Mouse (Mus musculus): ENCODE measurements around the gene Xlr5a. TPM values are rescaled to one million over a fixed set of nuclear protein-coding genes. Genes with fewer than 3 reads are reported as not detected.

The Xlr5a gene
- 0.19 TPM in 1 of 2 replicates, not detected in the other for polyA plus RNA-seq (2015; fragmentation: Nextera tagmentation; extraction: Ambion mirVana)

DNA sequence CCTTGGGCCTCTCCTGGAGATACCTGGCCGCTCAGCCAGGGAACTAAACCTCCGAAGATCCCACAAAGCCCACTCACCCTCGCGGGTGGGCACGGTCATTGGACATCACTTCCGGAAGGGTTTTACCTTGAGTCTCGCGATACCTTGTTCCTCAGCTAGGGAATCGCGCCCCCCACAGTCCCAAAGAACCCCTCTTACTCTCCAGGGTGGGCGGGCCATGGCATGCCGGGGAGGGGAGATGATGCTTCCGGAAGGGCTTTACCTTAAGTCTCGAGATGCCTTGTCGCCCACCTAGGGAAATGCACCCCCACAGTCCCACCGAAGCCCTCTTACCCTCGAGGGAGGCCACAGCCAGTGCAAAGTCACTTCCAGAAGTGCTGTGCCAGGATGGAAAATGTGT, at the start of gene Xlr5a, which contains the start of gene Xlr5c:
TSS of gene Xlr5a (minus strand) at position 101 of the 400 bp plus-strand sequence.
TSS of gene Xlr5c (minus strand) at position 101 of the 400 bp plus-strand sequence.

DNA sequence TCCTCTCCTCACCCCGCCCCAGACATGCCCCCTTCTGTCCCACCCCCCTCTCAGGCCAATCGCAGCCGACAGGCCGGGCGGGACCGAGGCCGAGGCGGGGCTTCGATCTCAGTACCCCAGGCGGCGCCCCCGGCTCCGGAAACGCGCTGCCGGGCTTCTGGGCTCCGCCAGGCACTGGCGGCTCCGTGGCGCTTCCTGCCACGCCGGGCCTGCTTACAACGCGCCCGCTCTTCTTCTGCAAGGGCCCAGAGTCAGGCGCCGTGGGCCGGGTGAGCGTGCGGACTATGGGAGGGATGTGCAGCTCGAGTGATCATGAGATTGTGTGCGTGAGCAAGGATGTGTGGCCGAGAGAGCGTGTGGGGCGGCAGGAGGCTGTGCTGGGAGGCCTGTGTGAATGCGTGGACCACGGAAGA, 49.7 kb upstream of the Xlr5a start, which contains the start of gene Zfp275:
TSS of gene Zfp275 (plus strand) at position 139 of the 413 bp plus-strand sequence.

DNA sequence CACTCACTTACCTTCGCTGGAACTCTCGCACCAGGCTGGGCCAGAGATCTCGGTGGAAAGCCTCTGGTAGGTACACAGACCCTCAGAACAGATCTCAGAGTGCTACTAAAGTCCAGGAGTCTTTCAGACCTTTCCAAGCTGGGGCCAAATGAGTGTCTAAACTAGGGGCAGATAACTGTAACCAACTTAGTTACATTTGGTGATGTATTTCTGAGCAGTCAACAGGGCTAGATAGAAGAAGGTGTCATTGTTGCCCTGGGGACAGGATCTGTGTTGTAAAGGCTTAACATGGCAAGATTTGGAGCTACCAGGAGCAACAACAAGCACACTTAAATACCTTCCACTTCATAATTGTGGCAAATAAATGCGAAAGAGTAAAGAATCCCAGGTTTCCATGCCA, 44.0 kb upstream of the Xlr5a start, which contains the start of gene Gm45015:
TSS of gene Gm45015 (minus strand) at position 101 of the 400 bp plus-strand sequence.

DNA sequence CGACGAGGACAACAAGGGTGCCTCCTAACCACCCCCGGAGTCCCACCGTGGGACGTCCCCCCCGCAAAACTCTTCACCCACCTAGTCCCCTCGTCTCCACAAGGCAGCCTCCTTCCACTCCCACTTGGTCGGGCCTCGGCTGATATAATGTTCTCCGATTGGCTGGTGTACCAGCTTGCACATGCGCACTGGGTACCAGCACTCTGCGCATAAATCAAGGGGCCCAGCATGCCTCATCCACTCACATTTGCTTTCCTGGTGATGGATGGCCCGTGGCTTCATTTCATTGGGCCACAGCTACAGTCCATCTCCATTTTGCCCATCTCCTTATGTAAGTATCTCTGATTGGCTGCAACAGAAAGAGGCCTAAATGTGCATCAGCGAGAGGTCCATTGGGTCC, 27.5 kb downstream of the Xlr5a start, which contains the start of gene Xlr3c:
TSS of gene Xlr3c (minus strand) at position 121 of the 400 bp plus-strand sequence.

DNA sequence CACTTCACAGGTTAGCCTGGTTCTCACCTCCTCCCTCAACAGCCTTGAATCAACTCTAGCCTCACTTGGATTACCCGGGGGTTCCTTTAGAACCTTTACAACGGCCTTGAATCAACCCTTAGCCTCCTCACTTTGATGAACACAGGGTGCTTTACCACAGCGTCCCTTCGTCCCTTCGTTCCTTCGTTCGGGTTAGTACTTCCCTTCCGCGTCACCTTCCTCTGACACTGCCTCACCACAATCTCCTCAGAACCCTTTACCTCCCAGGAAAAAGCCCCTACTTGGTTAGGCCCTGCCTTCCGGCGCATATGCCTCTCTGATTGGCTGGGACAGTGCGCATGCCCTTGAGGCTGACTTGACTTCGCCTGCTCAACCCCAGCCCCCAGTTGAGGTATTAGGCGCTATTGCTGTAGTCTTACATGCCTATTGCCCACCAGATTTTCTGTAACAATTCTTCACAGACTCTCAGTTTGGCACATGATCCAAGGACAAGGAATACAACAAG, 49.9 kb downstream of the Xlr5a start, which contains the start of gene Xlr4c:
TSS of gene Xlr4c (minus strand) at position 310 of the 505 bp plus-strand sequence.

DNA sequence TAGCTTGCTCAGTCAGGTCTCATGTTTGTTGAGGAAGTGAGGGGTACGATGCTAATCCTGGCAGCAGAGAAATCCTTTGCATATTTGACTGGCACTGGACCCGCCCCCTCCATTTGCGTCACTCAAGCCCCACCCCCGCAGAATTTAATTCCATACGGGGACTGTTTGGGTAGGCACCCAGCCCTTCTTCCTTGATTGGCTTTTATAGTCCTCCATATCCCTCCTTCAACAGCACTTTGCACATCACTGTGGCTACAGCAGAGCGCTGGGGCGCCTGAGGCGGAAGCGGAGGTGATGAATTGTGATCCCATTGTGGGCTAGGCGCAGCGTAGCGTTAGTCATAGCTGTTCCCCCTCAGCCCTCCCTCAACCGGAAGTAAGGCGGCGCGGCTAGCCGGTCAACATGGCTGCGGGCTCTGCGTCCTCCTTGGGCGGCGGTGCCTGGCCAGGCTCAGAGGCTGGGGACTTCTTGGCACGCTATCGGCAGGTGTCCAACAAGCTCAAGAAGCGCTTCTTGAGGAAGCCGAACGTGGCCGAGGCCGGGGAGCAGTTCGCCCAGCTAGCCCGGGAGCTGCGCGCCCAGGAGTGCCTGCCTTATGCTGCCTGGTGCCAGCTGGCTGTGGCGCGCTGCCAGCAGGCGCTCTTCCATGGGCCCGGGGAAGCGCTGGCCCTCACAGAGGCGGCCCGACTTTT, 64.7 kb downstream of the Xlr5a start, which contains the start of gene F8a:
TSS of gene F8a (plus strand) at position 378 of the 692 bp plus-strand sequence.

DNA sequence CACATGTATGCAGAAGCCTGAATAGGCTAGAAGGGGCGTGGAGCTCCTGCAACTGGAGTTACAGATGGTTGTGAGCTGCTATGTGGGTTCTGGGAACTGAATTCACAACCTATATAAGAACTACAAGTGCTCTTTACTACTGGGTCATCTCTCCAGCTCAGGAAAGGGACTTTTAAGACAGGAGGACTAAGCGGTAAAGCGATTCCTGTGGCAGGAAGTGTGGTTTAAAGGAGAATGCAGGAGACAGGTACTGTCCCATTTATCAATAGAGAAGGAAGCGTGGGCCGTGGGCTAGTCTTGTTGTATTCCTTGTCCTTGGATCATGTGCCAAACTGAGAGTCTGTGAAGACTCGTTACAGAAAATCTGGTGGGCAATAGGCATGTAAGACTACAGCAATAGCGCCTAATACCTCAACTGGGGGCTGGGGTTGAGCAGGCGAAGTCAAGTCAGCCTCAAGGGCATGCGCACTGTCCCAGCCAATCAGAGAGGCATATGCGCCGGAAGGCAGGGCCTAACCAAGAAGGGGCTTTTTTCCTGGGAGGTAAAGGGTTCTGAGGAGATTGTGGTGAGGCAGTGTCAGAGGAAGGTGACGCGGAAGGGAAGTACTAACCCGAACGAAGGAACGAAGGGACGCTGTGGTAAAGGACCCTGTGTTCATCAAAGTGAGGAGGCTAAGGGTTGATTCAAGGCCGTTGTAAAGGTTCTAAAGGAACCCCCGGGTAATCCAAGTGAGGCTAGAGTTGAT, 78.8 kb downstream of the Xlr5a start, which contains the start of gene Xlr4b:
TSS of gene Xlr4b (plus strand) at position 515 of the 746 bp plus-strand sequence.

DNA sequence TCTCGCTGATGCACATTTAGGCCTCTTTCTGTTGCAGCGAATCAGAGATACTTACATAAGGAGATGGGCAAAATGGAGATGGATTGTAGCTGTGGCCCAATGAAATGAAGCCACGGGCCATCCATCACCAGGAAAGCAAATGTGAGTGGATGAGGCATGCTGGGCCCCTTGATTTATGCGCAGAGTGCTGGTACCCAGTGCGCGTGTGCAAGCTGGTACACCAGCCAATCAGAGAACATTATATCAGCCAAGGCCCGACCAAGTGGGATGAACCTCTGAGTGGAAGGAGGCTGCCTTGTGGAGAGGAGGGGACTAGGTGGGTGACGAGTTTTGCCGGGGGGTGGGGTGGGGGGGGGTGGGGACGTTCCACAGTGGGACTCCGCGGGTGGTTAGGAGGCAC, 100.8 kb downstream of the Xlr5a start, which contains the start of gene Xlr3b:
TSS of gene Xlr3b (plus strand) at position 274 of the 400 bp plus-strand sequence.

DNA sequence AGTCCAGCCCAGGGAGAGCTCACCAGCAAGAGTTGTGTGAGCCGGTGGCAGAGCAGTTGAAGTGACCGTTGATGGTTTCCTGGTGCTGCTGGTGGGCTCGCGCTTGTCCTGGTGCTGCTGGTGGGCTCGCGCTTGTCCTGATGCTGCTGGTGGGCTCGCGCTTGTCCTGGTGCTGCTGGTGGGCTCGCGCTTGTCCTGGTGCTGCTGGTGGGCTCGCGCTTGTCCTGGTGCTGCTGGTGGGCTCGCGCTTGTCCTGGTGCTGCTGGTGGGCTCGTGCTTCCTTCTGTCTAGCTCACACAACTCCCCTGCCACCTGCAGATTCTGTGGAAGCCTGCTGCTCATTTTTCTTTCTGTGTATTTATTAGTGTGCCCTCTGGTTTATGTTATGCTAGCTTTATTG, 115.9 kb downstream of the Xlr5a start, which contains the start of gene Spin2d:
TSS of gene Spin2d (minus strand) at position 101 of the 400 bp plus-strand sequence.

DNA sequence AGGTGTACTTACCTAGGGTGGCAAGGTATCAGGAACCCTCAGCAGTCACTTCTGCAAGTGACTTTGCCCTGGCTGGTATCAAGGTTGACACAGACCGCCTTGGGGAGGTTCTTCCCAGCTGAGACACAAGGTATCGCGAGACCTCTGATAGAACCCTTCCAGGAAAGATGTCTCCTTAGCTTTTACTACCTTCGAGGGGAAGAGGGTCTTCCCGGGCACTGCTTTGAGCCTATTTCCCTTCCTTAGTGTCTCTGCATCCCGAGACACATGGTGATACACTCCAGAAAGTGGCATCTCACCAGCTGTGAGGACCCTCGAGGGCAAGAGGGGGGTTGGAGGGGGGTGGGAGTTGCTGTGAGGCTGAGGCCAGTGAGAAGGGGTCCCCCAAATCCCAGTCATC, 143.4 kb downstream of the Xlr5a start, which contains the start of gene DXBay18:
TSS of gene DXBay18 (minus strand) at position 101 of the 400 bp plus-strand sequence.

DNA sequence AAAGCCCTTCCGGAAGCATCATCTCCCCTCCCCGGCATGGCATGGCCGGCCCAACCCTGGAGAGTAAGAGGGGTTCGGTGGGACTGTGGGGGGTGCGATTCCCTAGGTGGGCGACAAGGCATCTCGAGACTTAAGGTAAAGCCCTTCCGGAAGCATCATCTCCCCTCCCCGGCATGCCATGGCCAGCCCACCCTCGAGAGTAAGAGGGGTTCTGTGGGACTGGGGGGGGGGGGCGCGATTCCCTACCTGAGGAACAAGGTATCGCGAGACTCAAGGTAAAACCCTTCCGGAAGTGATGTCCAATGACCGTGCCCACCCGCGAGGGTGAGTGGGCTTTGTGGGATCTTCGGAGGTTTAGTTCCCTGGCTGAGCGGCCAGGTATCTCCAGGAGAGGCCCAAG, 144.3 kb downstream of the Xlr5a start, which contains the start of gene Xlr5b:
TSS of gene Xlr5b (plus strand) at position 301 of the 400 bp plus-strand sequence.

DNA sequence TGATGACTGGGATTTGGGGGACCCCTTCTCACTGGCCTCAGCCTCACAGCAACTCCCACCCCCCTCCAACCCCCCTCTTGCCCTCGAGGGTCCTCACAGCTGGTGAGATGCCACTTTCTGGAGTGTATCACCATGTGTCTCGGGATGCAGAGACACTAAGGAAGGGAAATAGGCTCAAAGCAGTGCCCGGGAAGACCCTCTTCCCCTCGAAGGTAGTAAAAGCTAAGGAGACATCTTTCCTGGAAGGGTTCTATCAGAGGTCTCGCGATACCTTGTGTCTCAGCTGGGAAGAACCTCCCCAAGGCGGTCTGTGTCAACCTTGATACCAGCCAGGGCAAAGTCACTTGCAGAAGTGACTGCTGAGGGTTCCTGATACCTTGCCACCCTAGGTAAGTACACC, 176.0 kb downstream of the Xlr5a start, which contains the start of gene Gm14685:
TSS of gene Gm14685 (plus strand) at position 301 of the 400 bp plus-strand sequence.

DNA sequence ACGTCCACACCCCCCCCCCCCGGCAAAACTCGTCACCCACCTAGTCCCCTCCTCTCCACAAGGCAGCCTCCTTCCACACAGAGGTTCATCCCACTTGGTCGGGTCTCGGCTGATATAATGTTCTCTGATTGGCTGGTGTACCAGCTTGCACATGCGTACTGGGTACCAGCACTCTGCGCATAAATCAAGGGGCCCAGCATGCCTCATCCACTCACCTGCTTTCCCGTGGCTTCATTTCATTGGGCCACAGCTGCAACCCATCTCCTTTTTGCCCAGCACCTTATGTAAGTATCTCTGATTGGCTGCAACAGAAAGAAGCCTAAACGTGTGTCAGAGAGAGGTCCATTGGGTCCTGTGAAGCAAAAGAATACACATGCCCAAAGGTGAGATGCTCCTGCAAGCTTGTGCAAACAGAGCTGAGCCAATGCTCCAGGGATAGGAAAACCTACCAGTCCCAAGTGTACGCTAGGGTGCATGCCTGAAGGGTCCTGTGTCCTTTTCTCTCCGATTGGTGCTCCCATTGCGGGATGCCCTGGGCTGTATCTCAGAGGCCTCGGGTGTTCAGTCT, 195.8 kb downstream of the Xlr5a start, which contains the start of gene Xlr3a:
TSS of gene Xlr3a (minus strand) at position 155 of the 568 bp plus-strand sequence.

DNA sequence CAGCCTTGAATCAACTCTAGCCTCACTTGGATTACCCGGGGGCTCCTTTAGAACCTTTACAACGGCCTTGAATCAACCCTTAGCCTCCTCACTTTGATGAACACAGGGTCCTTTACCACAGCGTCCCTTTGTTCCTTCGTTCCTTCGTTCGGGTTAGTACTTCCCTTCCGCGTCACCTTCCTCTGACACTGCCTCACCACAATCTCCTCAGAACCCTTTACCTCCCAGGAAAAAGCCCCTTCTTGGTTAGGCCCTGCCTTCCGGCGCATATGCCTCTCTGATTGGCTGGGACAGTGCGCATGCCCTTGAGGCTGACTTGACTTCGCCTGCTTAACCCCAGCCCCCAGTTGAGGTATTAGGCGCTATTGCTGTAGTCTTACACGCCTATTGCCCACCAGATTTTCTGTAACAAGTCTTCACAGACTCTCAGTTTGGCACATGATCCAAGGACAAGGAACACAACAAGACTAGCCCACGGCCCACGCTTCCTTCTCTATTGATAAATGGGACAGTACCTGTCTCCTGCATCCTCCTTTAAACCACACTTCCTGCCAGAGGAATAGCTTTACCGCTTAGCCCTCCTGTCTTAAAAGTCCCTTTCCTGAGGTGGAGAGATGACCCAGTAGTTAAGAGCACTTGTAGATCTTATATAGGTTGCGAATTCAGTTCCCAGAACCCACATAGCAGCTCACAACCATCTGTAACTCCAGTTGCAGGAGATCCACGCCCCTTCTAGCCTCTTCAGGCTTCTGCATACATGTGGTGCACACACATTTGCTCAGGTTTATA, 210.3 kb downstream of the Xlr5a start, which contains the start of gene Xlr4a:
TSS of gene Xlr4a (minus strand) at position 212 of the 789 bp plus-strand sequence.

DNA sequence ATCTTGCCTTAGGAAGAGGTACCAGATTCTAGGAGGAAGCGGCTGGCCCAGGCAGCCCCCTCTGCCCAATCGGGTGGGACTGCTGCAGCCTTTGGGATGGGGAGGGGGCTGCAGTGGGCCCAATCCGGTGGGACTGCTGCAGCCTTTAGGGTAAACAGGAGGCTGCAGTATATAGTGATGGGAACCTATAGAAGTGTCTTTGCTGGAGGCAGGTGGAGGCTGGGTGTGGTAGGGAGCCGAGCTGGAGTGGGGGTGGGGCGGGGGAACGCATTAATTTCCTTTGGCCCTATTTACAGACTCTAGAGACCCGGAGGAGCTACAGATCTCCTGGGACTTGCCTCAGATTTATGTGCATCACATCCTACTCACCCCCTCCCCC, 228.4 kb downstream of the Xlr5a start, which contains the start of gene Pnma3:
TSS of gene Pnma3 (plus strand) at position 373 of the 379 bp plus-strand sequence.

Other genes with a start within 250 kb of the Xlr5a start
- 0.46 and 0.48 TPM in 2 replicates for gene Pnma3, start 228.2 kb downstream of the Xlr5a start, polyA plus RNA-seq (2015; fragmentation: Nextera tagmentation; extraction: Ambion mirVana)
- gene Xlr4a, start 210.5 kb downstream of the Xlr5a start, polyA plus RNA-seq (2015; fragmentation: Nextera tagmentation; extraction: Ambion mirVana), result 1.5 and 1.6 TPM in 2 replicates
- 1.9 and 3.3 TPM in 2 replicates for gene Xlr3a, start 195.9 kb downstream of the Xlr5a start, polyA plus RNA-seq (2015; fragmentation: Nextera tagmentation; extraction: Ambion mirVana)
- gene Gm14685, start 175.9 kb downstream of the Xlr5a start, polyA plus RNA-seq (2015; fragmentation: Nextera tagmentation; extraction: Ambion mirVana), result 0.06 and 0.09 TPM in 2 replicates
- not detected in 2 replicates for gene Xlr5b, start 144.2 kb downstream of the Xlr5a start, polyA plus RNA-seq (2015; fragmentation: Nextera tagmentation; extraction: Ambion mirVana)
- gene DXBay18, start 143.5 kb downstream of the Xlr5a start, polyA plus RNA-seq (2015; fragmentation: Nextera tagmentation; extraction: Ambion mirVana), result not detected in 2 replicates
- not detected in 2 replicates for gene Spin2d, start 116.0 kb downstream of the Xlr5a start, polyA plus RNA-seq (2015; fragmentation: Nextera tagmentation; extraction: Ambion mirVana)
- 3.0 and 18.5 TPM in 2 replicates for gene Xlr3b, start 100.8 kb downstream of the Xlr5a start, polyA plus RNA-seq (2015; fragmentation: Nextera tagmentation; extraction: Ambion mirVana)
- 0.62 and 9.2 TPM in 2 replicates for gene Xlr4b, start 78.6 kb downstream of the Xlr5a start, polyA plus RNA-seq (2015; fragmentation: Nextera tagmentation; extraction: Ambion mirVana)
- 17.5 and 22.4 TPM in 2 replicates for gene F8a, start 64.7 kb downstream of the Xlr5a start, polyA plus RNA-seq (2015; fragmentation: Nextera tagmentation; extraction: Ambion mirVana)
- gene Xlr4c, start 49.8 kb downstream of the Xlr5a start, polyA plus RNA-seq (2015; fragmentation: Nextera tagmentation; extraction: Ambion mirVana), result 0.14 TPM in 1 of 2 replicates, not detected in the other
- gene Xlr3c, start 27.6 kb downstream of the Xlr5a start, polyA plus RNA-seq (2015; fragmentation: Nextera tagmentation; extraction: Ambion mirVana), result not detected in 2 replicates
- gene Xlr5c, start within 50 bp of the Xlr5a start, polyA plus RNA-seq (2015; fragmentation: Nextera tagmentation; extraction: Ambion mirVana), result not detected in 2 replicates
- not detected in 2 replicates for gene Gm45015, start 43.9 kb upstream of the Xlr5a start, polyA plus RNA-seq (2015; fragmentation: Nextera tagmentation; extraction: Ambion mirVana)
- gene Zfp275, start 49.6 kb upstream of the Xlr5a start, polyA plus RNA-seq (2015; fragmentation: Nextera tagmentation; extraction: Ambion mirVana), result 4.1 and 4.5 TPM in 2 replicates
- gene Gm18336, start 105.8 kb upstream of the Xlr5a start, polyA plus RNA-seq (2015; fragmentation: Nextera tagmentation; extraction: Ambion mirVana), result not detected in 2 replicates
- gene Zfp92, start 118.1 kb upstream of the Xlr5a start, polyA plus RNA-seq (2015; fragmentation: Nextera tagmentation; extraction: Ambion mirVana), result 0.12 and 0.17 TPM in 2 replicates
- 0.82 TPM in 1 of 2 replicates, not detected in the other for gene Trex2, start 142.4 kb upstream of the Xlr5a start, polyA plus RNA-seq (2015; fragmentation: Nextera tagmentation; extraction: Ambion mirVana)
- 62.6 and 76.6 TPM in 2 replicates for gene Haus7, start 166.1 kb upstream of the Xlr5a start, polyA plus RNA-seq (2015; fragmentation: Nextera tagmentation; extraction: Ambion mirVana)
- gene Bgn, start 190.6 kb upstream of the Xlr5a start, polyA plus RNA-seq (2015; fragmentation: Nextera tagmentation; extraction: Ambion mirVana), result 128 and 200 TPM in 2 replicates
- gene Atp2b3, start 210.1 kb upstream of the Xlr5a start, polyA plus RNA-seq (2015; fragmentation: Nextera tagmentation; extraction: Ambion mirVana), result 1.7 and 4.0 TPM in 2 replicates